Comparison of ENCODE assay signal across 8 mouse cellular contexts in the genomic region with DNA sequence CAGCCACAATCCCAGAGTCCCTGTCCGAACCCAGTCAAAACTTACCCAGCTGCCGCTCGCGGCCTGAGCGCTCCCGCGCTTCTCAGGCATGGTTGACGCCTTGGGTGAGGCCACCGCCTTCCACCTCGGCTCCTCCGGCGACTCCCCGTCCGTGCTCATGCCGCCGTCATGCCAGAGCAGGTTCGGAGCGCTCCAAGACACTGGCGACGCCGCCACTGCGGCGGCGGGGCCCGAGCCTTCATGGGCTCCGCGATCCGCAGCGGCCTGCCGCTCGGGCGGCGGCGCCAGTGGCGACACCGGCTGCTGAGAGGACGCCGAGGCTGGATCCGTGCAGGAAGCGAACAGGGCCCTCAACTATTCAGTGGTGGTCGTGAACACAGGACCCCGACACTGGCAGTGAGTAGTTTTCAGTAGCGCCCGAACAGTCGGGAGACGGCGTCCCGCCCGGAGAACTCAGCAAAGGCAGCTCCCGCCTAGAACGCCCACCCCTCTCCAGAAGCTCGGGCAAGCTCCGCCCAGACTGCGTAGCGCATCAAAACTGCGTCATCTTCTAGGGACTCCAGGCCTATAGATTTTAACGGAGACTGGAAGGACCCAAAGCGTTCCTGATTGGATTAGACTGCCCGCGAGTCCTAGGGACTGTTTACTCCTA. TPM values are rescaled to one million over a fixed set of nuclear protein-coding genes. Genes with fewer than 3 reads are reported as not detected.
A peak's percentile ranks its signal among the peaks of the same experiment; 100 is the strongest.
DNase-seq lines count a peak whose midpoint lies in the region; ATAC-seq lines count a peak whose summit lies in the region.

A gene (minus strand): TSS at position 517 of the 652 bp plus-strand sequence.

- peak within 1 kb of the TSS; percentile 96 for H3K9ac ChIP-seq in hindbrain, embryonic 16.5 days (ENCODE audit: low read depth, low read length)

- WGBS in hindbrain, embryonic 16.5 days = under 1% methylated on average over 52 of the region's 60 CpGs
- WGBS in macrophage (ENCODE audit: missing documents) = under 1% methylated on average over 60 of the region's 60 CpGs

- no peaks in the 10 kb centered on the region for H3K36me3 ChIP-seq in hindbrain, embryonic 16.5 days (ENCODE audit: control insufficient read depth, insufficient read depth, low read length)
- H3K36me3 ChIP-seq in macrophage (ENCODE audit: inconsistent target) = no peaks in the 10 kb centered on the region

- DNase-seq in WW6 (ENCODE audit: low read depth, low spot score) = peak; percentile 85
- peak; percentile 69 to 87 for DNase-seq in cerebellum, postnatal 4 days (ENCODE audit: low spot score in 2 of 2)
- DNase-seq in gastrocnemius, adult 18-20 months (ENCODE audit: low spot score) = peak; percentile 88
- peak; percentile 92 for DNase-seq in left cerebral cortex, adult 18-20 months (ENCODE audit: low spot score in 2 of 2)
- peak; percentile 95 for DNase-seq in right cerebral cortex, adult 18-20 months
- peak; percentile 53 for DNase-seq in urinary bladder, postnatal 10 days (ENCODE audit: low spot score)

- peak; percentile 100 for ATAC-seq in hindbrain, embryonic 16.5 days

- peaks cover 48% of the 10 kb centered on the region for H3K79me2 ChIP-seq in macrophage (ENCODE audit: inconsistent target)

- H3K9me3 ChIP-seq in hindbrain, embryonic 16.5 days (ENCODE audit: control insufficient read depth, low read length) = peaks cover 2% of the 10 kb centered on the region; the same call in 1 of the 2 replicates

- peak within 1 kb of the TSS; percentile 93 for H3K4me3 ChIP-seq in hindbrain, embryonic 16.5 days (ENCODE audit: low read length)
- H3K4me3 ChIP-seq in macrophage (ENCODE audit: inconsistent target) = peak within 1 kb of the TSS; percentile 78

- peak within 1 kb of the TSS; percentile 88 for H3K4me2 ChIP-seq in hindbrain, embryonic 16.5 days (ENCODE audit: low read length)

- peak within 1 kb of the TSS; percentile 88 for H3K27ac ChIP-seq in hindbrain, embryonic 16.5 days (ENCODE audit: low read depth, low read length)
- peak within 1 kb of the TSS; percentile 47 for H3K27ac ChIP-seq in macrophage

- H3K4me1 ChIP-seq in hindbrain, embryonic 16.5 days (ENCODE audit: control insufficient read depth, insufficient read depth, low read depth, low read length) = peaks cover 17% of the 10 kb centered on the region

- H3K27me3 ChIP-seq in hindbrain, embryonic 16.5 days (replicated peaks; ENCODE audit: control insufficient read depth, insufficient read depth, low read length) = no peaks in the 10 kb centered on the region

RNA-seq across cellular contexts. Expression of the gene that starts here (rescaled TPM):
- total RNA-seq in gastrocnemius, adult 18-20 months (2021) = 1 to 10 TPM; 6.6 to 9.4 TPM
- polyA plus RNA-seq in hindbrain, embryonic 16.5 days (2015; fragmentation: Nextera tagmentation; extraction: Ambion mirVana) = 28.9 and 32.4 TPM in 2 replicates
- 10 to 100 TPM; 43.2 to 48.0 TPM for total RNA-seq in left cerebral cortex, adult 18-20 months (2021)
- total RNA-seq in macrophage (2018; cell fraction: chromatin; rRNA removed) = 10 to 100 TPM; 35.7 to 99.6 (median 53.9) TPM
- total RNA-seq in macrophage (2018; cell fraction: cytosol; rRNA removed) = 10 to 100 TPM; 47.9 to 66.4 (median 55.3) TPM
- total RNA-seq in macrophage (2018; cell fraction: nucleus; rRNA removed) = 100 to 1,000 TPM in 6 of 26 experiments, 10 to 100 TPM in 20; 46.4 to 123 (median 76.8) TPM
- polyA plus RNA-seq in macrophage (2018) = 44.9 to 54.6 TPM (median 47.6 TPM) in 3 replicates

Comparison
In these comparisons a context has a peak if more than half of its experiments do, and no peak if none do; other contexts are left out.
1. Peak in every context shown above with its lines: DNase-seq, ATAC-seq, H3K4me3 ChIP-seq and H3K27ac ChIP-seq.
2. RNA of the gene that starts here (total RNA-seq): 43.2 to 48.0 TPM in left cerebral cortex, adult 18-20 months; 6.6 to 9.4 TPM in gastrocnemius, adult 18-20 months; every median in the first group is over 4 times any median in the second.